Mouse (Mus musculus): Measurements from ENCODE around the gene Wdr83os.

DNA sequence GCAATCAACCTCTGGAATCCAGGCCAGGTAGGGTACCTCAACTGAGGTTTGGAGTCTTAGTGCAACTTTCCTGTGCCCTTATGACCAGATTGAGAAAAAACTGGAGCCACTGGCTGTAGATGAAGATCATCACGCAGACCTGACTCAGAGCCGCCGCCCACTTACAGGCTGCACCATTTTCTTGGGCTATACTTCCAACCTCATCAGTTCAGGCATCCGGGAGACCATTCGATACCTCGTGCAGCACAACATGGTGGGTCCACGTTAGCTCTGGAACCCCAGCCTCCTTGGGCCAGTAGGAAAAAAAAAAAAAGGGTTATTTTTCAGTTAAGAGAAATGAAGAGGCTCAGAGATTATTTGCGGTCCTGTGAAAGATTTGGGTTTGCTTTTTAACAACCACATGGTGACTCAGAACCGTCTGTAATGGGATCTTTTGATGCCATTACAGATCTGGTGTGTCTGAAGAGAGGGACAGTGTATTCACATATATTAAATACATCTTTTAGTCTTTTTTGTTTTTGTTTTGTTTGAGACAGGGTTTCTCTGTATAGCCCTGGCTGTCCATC, 8.1 kb upstream of the Wdr83os start:
- TF ChIP-seq USF2 (conservative IDR thresholded peaks at IDR 0.05; ENCODE audit: low read depth, low read length): no peak
- TF ChIP-seq POLR2A (IDR thresholded peaks at IDR 0.05; ENCODE audit: low read depth, low read length): no peak
- TF ChIP-seq EP300 (IDR thresholded peaks at IDR 0.05; ENCODE audit: low read length): no peak
- TF ChIP-seq ZC3H11A (IDR thresholded peaks at IDR 0.05; ENCODE audit: low read depth, low read length): no peak
- peak; percentile 74; the same call in 1 of the 2 replicates for TF ChIP-seq MAX (IDR thresholded peaks at IDR 0.05; ENCODE audit: low read length)
- TF ChIP-seq BHLHE40 (IDR thresholded peaks at IDR 0.05; ENCODE audit: low read depth, low read length): no peak
